Mouse (Mus musculus) heart, adult 2 months (tissue): ENCODE measurements around the gene Crebl2. TPM values are rescaled to one million over a fixed set of nuclear protein-coding genes. Genes with fewer than 3 reads are reported as not detected.
A peak's percentile ranks its signal among the peaks of the same experiment; 100 is the strongest.

Experiments used
- DNase-seq, 2 experiments: peaks; one replicate each; pipeline ENCODE4 v3.0.0; 2021
- H3K27ac ChIP-seq: fragments of 200-600 bp; 2 replicates; pipeline ENCODE4 v1.8.1; 2022
- H3K27me3 ChIP-seq: fragments of 200-500 bp; 2 replicates; pipeline ENCODE4 v1.6.1; 2012; ENCODE audit warnings: mild to moderate bottlenecking, low read length, inconsistent platforms, mixed read lengths; ENCODE audit not compliant: control insufficient read depth, insufficient read depth
- H3K36me3 ChIP-seq: fragments of 200-500 bp; 2 replicates; pipeline ENCODE4 v1.6.1; 2012; ENCODE audit warnings: low read length, inconsistent platforms; ENCODE audit not compliant: control insufficient read depth, insufficient read depth
- H3K4me1 ChIP-seq: fragments of 200-500 bp; 2 replicates; pipeline ENCODE4 v1.6.1; 2011; ENCODE audit warnings: low read length; ENCODE audit not compliant: control insufficient read depth, insufficient read depth
- H3K4me3 ChIP-seq: fragments of 200-600 bp; 2 replicates; pipeline ENCODE4 v1.8.1; 2022
- H3K79me2 ChIP-seq: fragments of 200-500 bp; replicated peaks from 2 replicates; pipeline ENCODE4 v1.6.1; 2012; ENCODE audit warnings: mild to moderate bottlenecking, inconsistent platforms, low read length, moderate library complexity, mixed read lengths; ENCODE audit not compliant: control insufficient read depth, insufficient read depth
- H3K9ac ChIP-seq: fragments of 200-500 bp; 2 replicates; pipeline ENCODE4 v1.6.1; 2012; ENCODE audit warnings: low read depth, mild to moderate bottlenecking, control low read depth, inconsistent platforms, low read length, mixed read lengths
- CTCF ChIP-seq: fragments of 200-600 bp; IDR thresholded peaks from 2 replicates; pipeline ENCODE4 v1.8.1; 2022; ENCODE audit warnings: antibody characterized with exemption, mild to moderate bottlenecking, moderate library complexity
- EP300 ChIP-seq: fragments of 200-500 bp; IDR thresholded peaks from 2 replicates; pipeline ENCODE4 v1.6.1; 2011; ENCODE audit warnings: low read depth, low read length, control low read depth; ENCODE audit not compliant: insufficient read depth
- POLR2A ChIP-seq: fragments of 200-500 bp; IDR thresholded peaks from 2 replicates; pipeline ENCODE4 v1.6.1; 2011; ENCODE audit warnings: mild to moderate bottlenecking, low read depth, low read length, control low read depth; ENCODE audit not compliant: insufficient read depth
- WGBS: fragments of 180-500 bp; shearing (Covaris S2); methylation state at CpG from one replicate; pipeline ENCODE4 v1.1.7; 2018; 5-methylcytosine and 5-hydroxymethylcytosine counted together
- intact Hi-C: fragments of 180-260 bp; cut with DNase I; formaldehyde crosslinking; loops from one replicate; pipeline ENCODE4 v1.15.1; 2025
- polyA plus RNA-seq: library from polyadenylated mRNA; depleted of rRNA; stranded (reverse); fragments of >200 nt; gene quantifications from 2 replicates; pipeline ENCODE4 v1.2.3, GENCODE M21; 2012
- total RNA-seq, 2 experiments: library from RNA; stranded (reverse); gene quantifications; 2 replicates each; pipeline ENCODE4 v1.2.3; 2021

Crebl2 gene
- total and polyA plus RNA-seq, 3 experiments = 9.2 to 16.2 (median 12.2) TPM

- Histone ChIP-seq H3K27me3 (no peaks in the 10 kb centered on the region), H3K4me3 (peak overlapping the region; percentile 70), H3K4me1 (peaks cover 3% of the 10 kb centered on the region), H3K27ac (peak overlapping the region; percentile 94), H3K79me2 (no peaks in the 10 kb centered on the region), H3K36me3 (peaks cover 3% of the 10 kb centered on the region; the same call in 1 of the 2 replicates), H3K9ac (peak overlapping the region; percentile 84)
- intact Hi-C loops = loop anchor here (2.0 to 5.0 kb wide), 3 partner anchors 68 to 263 kb away; partner anchors contain the start of genes Gpr19 and Lrp6
- WGBS = 1% methylated on average over 10 of the region's 10 CpGs
- TF ChIP-seq POLR2A = no peak
- no peak for TF ChIP-seq EP300
- TF ChIP-seq CTCF = no peak
- DNase-seq = no peak
Observed at GRCm38 (mm10) chr6:134830776-134831175, 822 bp downstream of the Crebl2 start.

- TF ChIP-seq CTCF (no peak), POLR2A (no peak), EP300 (no peak)
- no peak overlapping the region for H3K4me3 ChIP-seq
- H3K9ac ChIP-seq = no peak overlapping the region
- 0 out of 2 replicates have a peak, but pooled peaks cover 4% of the 10 kb centered on the region for H3K79me2 ChIP-seq
- intact Hi-C loops = loop anchor here (1.0 to 5.0 kb wide), 3 partner anchors 62 to 267 kb away; partner anchors contain the start of gene Lrp6
- H3K27ac ChIP-seq = no peak overlapping the region
- no peak for DNase-seq
- H3K36me3 ChIP-seq = 0 out of 2 replicates have a peak, but pooled peaks cover 3% of the 10 kb centered on the region
- H3K27me3 ChIP-seq = no peaks in the 10 kb centered on the region
- H3K4me1 ChIP-seq = peaks cover 3% of the 10 kb centered on the region; the same call in 1 of the 2 replicates
- 75% methylated on average over 9 of the region's 9 CpGs for WGBS
Observed at GRCm38 (mm10) chr6:134834585-134835251, 4.8 kb downstream of the Crebl2 start.

DNA sequence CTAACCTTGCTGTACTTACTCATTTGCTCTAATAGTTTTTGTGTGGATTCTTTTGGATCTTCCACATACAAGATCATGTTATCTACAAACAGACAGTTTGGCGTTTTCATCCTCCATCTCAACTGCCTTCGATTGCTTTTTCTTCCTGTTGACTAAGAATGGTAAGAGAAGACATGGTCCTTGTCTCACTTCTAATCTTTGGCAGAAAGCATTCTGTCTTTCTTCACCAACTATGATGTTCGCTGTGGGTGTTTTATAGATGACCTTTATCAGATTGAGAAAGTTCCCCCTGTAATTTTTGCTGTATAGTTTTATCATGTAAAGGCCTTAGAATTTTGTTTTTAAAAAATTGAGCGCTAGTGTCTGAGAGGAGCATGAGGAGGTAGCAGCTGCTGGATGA, 8.2 kb downstream of the Crebl2 start:
- intact Hi-C loops = no loop called here
- peaks cover 6% of the 10 kb centered on the region; the same call in 1 of the 2 replicates for H3K79me2 ChIP-seq
- H3K27me3 ChIP-seq = no peaks in the 10 kb centered on the region
- no peak overlapping the region for H3K9ac ChIP-seq
- WGBS = 81% methylated on average over 4 of the region's 4 CpGs
- H3K4me1 ChIP-seq = no peaks in the 10 kb centered on the region
- no peak for DNase-seq
- H3K36me3 ChIP-seq = no peaks in the 10 kb centered on the region
- H3K27ac ChIP-seq = no peak overlapping the region
- H3K4me3 ChIP-seq = no peak overlapping the region
- TF ChIP-seq EP300 = no peak

- Histone ChIP-seq H3K79me2 (peaks cover 6% of the 10 kb centered on the region; the same call in 1 of the 2 replicates), H3K4me3 (no peak overlapping the region), H3K9ac (no peak overlapping the region; the same call in 1 of the 2 replicates), H3K27ac (no peak overlapping the region), H3K27me3 (no peaks in the 10 kb centered on the region), H3K36me3 (no peaks in the 10 kb centered on the region), H3K4me1 (no peaks in the 10 kb centered on the region)
- 51% methylated on average over 2 of the region's 2 CpGs for WGBS
- TF ChIP-seq POLR2A (no peak), EP300 (no peak), CTCF (no peak)
- intact Hi-C loops = no loop called here
- DNase-seq = no peak
Observed at GRCm38 (mm10) chr6:134840346-134840745, 10.4 kb downstream of the Crebl2 start.

GRCm38 (mm10) chr6:134845726-134846125, 15.8 kb downstream of the Crebl2 start:
- Histone ChIP-seq H3K79me2 (no peaks in the 10 kb centered on the region; the same call in 1 of the 2 replicates), H3K9ac (no peak overlapping the region), H3K4me1 (no peaks in the 10 kb centered on the region), H3K27ac (no peak overlapping the region), H3K4me3 (no peak overlapping the region), H3K27me3 (no peaks in the 10 kb centered on the region), H3K36me3 (no peaks in the 10 kb centered on the region)
- TF ChIP-seq POLR2A (no peak), CTCF (no peak), EP300 (no peak)
- no peak for DNase-seq
- intact Hi-C loops = no loop called here
- WGBS = 78% methylated on average over 4 of the region's 4 CpGs

DNA sequence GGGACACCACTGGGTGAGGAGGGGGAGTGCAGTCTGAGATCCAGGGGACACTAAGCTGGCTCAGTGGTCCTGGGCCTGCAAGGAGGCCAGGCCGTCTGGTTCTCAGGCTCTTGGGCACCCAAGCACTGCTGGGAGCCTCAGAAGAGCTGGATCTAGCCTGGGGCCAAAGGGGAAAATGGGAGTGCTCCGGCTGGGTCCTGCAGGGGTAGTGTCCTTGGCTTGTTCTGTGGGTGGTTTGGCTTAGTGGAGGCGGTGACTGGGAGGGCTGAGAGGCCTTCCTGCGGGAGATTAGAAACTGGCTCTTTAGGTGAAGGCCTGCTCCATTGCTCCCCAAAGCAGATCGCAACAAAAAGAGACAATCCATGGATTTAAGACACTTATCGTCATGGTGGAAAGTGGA, 16.4 kb downstream of the Crebl2 start:
- WGBS = 94% methylated on average over 6 of the region's 6 CpGs

More for the DNA sequence above, 16.4 kb downstream of the Crebl2 start:
- intact Hi-C loops = no loop called here
- H3K4me3 ChIP-seq = no peak overlapping the region
- TF ChIP-seq EP300 (no peak), POLR2A (no peak), CTCF (no peak)
- H3K27me3 ChIP-seq = no peaks in the 10 kb centered on the region
- H3K27ac ChIP-seq = no peak overlapping the region
- DNase-seq = no peak
- H3K9ac ChIP-seq = no peak overlapping the region
- H3K79me2 ChIP-seq = no peaks in the 10 kb centered on the region; the same call in 1 of the 2 replicates
- no peaks in the 10 kb centered on the region for H3K36me3 ChIP-seq
- H3K4me1 ChIP-seq = no peaks in the 10 kb centered on the region
